In the genomic region with DNA sequence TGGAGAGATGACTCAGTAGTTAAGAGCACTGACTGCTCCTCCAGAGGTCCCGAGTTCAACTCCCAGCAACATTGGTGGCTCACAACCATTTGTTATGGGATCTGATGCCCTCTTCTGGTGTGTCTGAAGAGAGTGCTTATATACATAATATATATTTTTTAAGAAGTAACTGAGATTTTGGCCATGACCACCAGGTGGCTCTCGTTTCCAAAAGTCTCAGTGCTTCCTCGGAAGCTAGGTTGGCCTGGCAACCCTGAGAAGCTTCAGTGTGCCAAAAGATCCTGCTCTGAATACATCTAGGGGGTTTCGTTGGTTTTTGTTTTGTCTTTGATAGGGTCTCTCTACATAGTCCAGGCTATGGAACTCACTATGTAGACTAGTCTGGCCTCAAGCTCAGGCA, we compare ENCODE assay signal across 10 mouse cellular contexts. TPM values are rescaled to one million over a fixed set of nuclear protein-coding genes. Genes with fewer than 3 reads are reported as not detected.
DNase-seq lines count a peak whose midpoint lies in the region; ATAC-seq and TF ChIP-seq lines count a peak whose summit lies in the region.
"Had no signal": no experiment of that assay in that cellular context is flagged by ENCODE, and none has a peak within 500 bp of the region (broad histone marks: within the 10 kb centered on the region; RNA-seq: fewer than 3 reads in every experiment).

No protein-coding gene starts in this region.

- peak; percentile 67 for DNase-seq in urinary bladder, postnatal 14 days (ENCODE audit: low spot score)
- no peak for DNase-seq in urinary bladder, adult 2 months (ENCODE audit: low spot score)
- DNase-seq in cerebellum, adult 11-12 months = peak; percentile 62
- DNase-seq in liver, embryonic 11.5 days (ENCODE audit: low spot score) = no peak
- DNase-seq in splenic B cell, adult 2 months (ENCODE audit: low read depth, low spot score) = peak; percentile 91

- TF ChIP-seq CTCF in intestine, postnatal 0 days (IDR thresholded peaks at IDR 0.05; ENCODE audit: low read depth) = peak; percentile 77

- no peak overlapping the region for H3K27ac ChIP-seq in forebrain, embryonic 16.5 days (ENCODE audit: low read length)
- no peak overlapping the region for H3K27ac ChIP-seq in intestine, postnatal 0 days (ENCODE audit: low read depth, low read length)
- H3K27ac ChIP-seq in liver, embryonic 11.5 days (ENCODE audit: low read depth, low read length) = no peak overlapping the region
- H3K27ac ChIP-seq: embryonic facial prominence, embryonic 13.5 days had no signal

- no peak overlapping the region for H3K9ac ChIP-seq in forebrain, embryonic 16.5 days (replicated peaks; ENCODE audit: low read depth, low read length)
- no peak overlapping the region for H3K9ac ChIP-seq in intestine, postnatal 0 days (ENCODE audit: low read depth, low read length)
- no peak overlapping the region for H3K9ac ChIP-seq in liver, embryonic 11.5 days (ENCODE audit: low read depth, low read length)
- H3K9ac ChIP-seq: embryonic facial prominence, embryonic 13.5 days had no signal

- ATAC-seq in forebrain, embryonic 16.5 days = peak; percentile 63
- peak; percentile 36 for ATAC-seq in intestine, postnatal 0 days
- peak; percentile 45 for ATAC-seq in liver, embryonic 11.5 days (replicated peaks; ENCODE audit: low FRiP score)
- peak; percentile 78; the same call in 1 of the 2 replicates for ATAC-seq in monocyte, adult 5-6 weeks (replicated peaks; ENCODE audit: insufficient number of reproducible peaks, low FRiP score, low TSS enrichment, poor library complexity, severe bottlenecking)

- 21% methylated on average over 4 of the region's 4 CpGs for WGBS in forebrain, embryonic 16.5 days
- WGBS in intestine, postnatal 0 days = 26% methylated on average over 4 of the region's 4 CpGs
- WGBS in liver, embryonic 11.5 days = 28% methylated on average over 4 of the region's 4 CpGs

- H3K4me2 ChIP-seq in forebrain, embryonic 16.5 days (ENCODE audit: low read length) = no peak overlapping the region
- no peak overlapping the region for H3K4me2 ChIP-seq in intestine, postnatal 0 days (replicated peaks; ENCODE audit: low read depth)
- no peak overlapping the region for H3K4me2 ChIP-seq in liver, embryonic 11.5 days
- H3K4me2 ChIP-seq: embryonic facial prominence, embryonic 13.5 days had no signal

- H3K9me3 ChIP-seq in forebrain, embryonic 16.5 days (ENCODE audit: control insufficient read depth, low read length) = no peaks in the 10 kb centered on the region
- H3K9me3 ChIP-seq in intestine, postnatal 0 days (ENCODE audit: control insufficient read depth) = no peaks in the 10 kb centered on the region
- no peaks in the 10 kb centered on the region for H3K9me3 ChIP-seq in liver, embryonic 11.5 days (ENCODE audit: control insufficient read depth, low read length)
- H3K9me3 ChIP-seq: embryonic facial prominence, embryonic 13.5 days had no signal

- peaks cover 17% of the 10 kb centered on the region for H3K4me1 ChIP-seq in forebrain, embryonic 16.5 days (replicated peaks; ENCODE audit: control insufficient read depth, insufficient read depth, low read length)
- H3K4me1 ChIP-seq in intestine, postnatal 0 days (replicated peaks; ENCODE audit: control insufficient read depth, insufficient read depth, low read length) = no peaks in the 10 kb centered on the region
- peaks cover 3% of the 10 kb centered on the region for H3K4me1 ChIP-seq in liver, embryonic 11.5 days (replicated peaks; ENCODE audit: control insufficient read depth, insufficient read depth, low read length)

- no peaks in the 10 kb centered on the region for H3K36me3 ChIP-seq in forebrain, embryonic 16.5 days (ENCODE audit: control insufficient read depth, insufficient read depth)
- H3K36me3 ChIP-seq in intestine, postnatal 0 days (ENCODE audit: control insufficient read depth, insufficient read depth) = peaks cover 6% of the 10 kb centered on the region
- peaks cover 10% of the 10 kb centered on the region; the same call in 1 of the 2 replicates for H3K36me3 ChIP-seq in liver, embryonic 11.5 days (ENCODE audit: control insufficient read depth, insufficient read depth, low read length)
- peaks cover 3% of the 10 kb centered on the region; the same call in 1 of the 2 replicates for H3K36me3 ChIP-seq in splenic B cell, adult 2 months (ENCODE audit: control insufficient read depth, insufficient read depth, low read length, poor library complexity, severe bottlenecking)

- no peak overlapping the region for H3K4me3 ChIP-seq in forebrain, embryonic 16.5 days (replicated peaks; ENCODE audit: low read length)
- H3K4me3 ChIP-seq in intestine, postnatal 0 days (ENCODE audit: low read depth, low read length) = no peak overlapping the region
- no peak overlapping the region for H3K4me3 ChIP-seq in liver, embryonic 11.5 days (ENCODE audit: low read depth, low read length)
- H3K4me3 ChIP-seq: embryonic facial prominence, embryonic 13.5 days; myocyte had no signal

- H3K27me3 ChIP-seq in forebrain, embryonic 16.5 days (replicated peaks; ENCODE audit: control insufficient read depth, insufficient read depth, low read length) = no peaks in the 10 kb centered on the region
- H3K27me3 ChIP-seq in intestine, postnatal 0 days (replicated peaks; ENCODE audit: control insufficient read depth, insufficient read depth, low read length) = no peaks in the 10 kb centered on the region
- H3K27me3 ChIP-seq in liver, embryonic 11.5 days (replicated peaks; ENCODE audit: control insufficient read depth, insufficient read depth, low read length) = no peaks in the 10 kb centered on the region
- H3K27me3 ChIP-seq in splenic B cell, adult 2 months (ENCODE audit: control insufficient read depth, insufficient read depth, low read length, poor library complexity, severe bottlenecking) = no peaks in the 10 kb centered on the region
- H3K27me3 ChIP-seq: embryonic facial prominence, embryonic 13.5 days had no signal

RNA-seq across cellular contexts. Expression of gene Purb, which starts 10.6 kb away (rescaled TPM):
- polyA plus RNA-seq in urinary bladder, adult 2 months (2012; rRNA removed) = 22.3 and 29.5 TPM in 2 replicates
- 14.4 and 16.7 TPM in 2 replicates for polyA plus RNA-seq in forebrain, embryonic 16.5 days (2015; fragmentation: Nextera tagmentation; extraction: Ambion mirVana)
- 21.6 and 25.1 TPM in 2 replicates for polyA plus RNA-seq in intestine, postnatal 0 days (2015; fragmentation: Nextera tagmentation; extraction: Ambion mirVana)
- 13.2 and 13.7 TPM in 2 replicates for polyA plus RNA-seq in liver, embryonic 11.5 days (2014; fragmentation: Nextera tagmentation; extraction: Ambion mirVana)
- total RNA-seq in monocyte, adult 5-6 weeks (2017) = 67.4 to 82.3 TPM (median 75.6 TPM) in 3 replicates

RNA-seq across cellular contexts. Expression of gene H2afv, which starts 20.9 kb away (rescaled TPM):
- 97.0 and 110 TPM in 2 replicates for polyA plus RNA-seq in urinary bladder, adult 2 months (2012; rRNA removed)
- polyA plus RNA-seq in forebrain, embryonic 16.5 days (2015; fragmentation: Nextera tagmentation; extraction: Ambion mirVana) = 438 and 507 TPM in 2 replicates
- polyA plus RNA-seq in intestine, postnatal 0 days (2015; fragmentation: Nextera tagmentation; extraction: Ambion mirVana) = 343 and 346 TPM in 2 replicates
- 242 and 254 TPM in 2 replicates for polyA plus RNA-seq in liver, embryonic 11.5 days (2014; fragmentation: Nextera tagmentation; extraction: Ambion mirVana)
- total RNA-seq in monocyte, adult 5-6 weeks (2017) = 31.2 to 51.6 TPM (median 37.9 TPM) in 3 replicates

RNA-seq across cellular contexts. Expression of gene Ppia, which starts 49.9 kb away (rescaled TPM):
- polyA plus RNA-seq in urinary bladder, adult 2 months (2012; rRNA removed) = 1,961 and 2,442 TPM in 2 replicates
- polyA plus RNA-seq in forebrain, embryonic 16.5 days (2015; fragmentation: Nextera tagmentation; extraction: Ambion mirVana) = 3,622 and 3,688 TPM in 2 replicates
- 3,711 and 4,178 TPM in 2 replicates for polyA plus RNA-seq in intestine, postnatal 0 days (2015; fragmentation: Nextera tagmentation; extraction: Ambion mirVana)
- 5,363 and 5,401 TPM in 2 replicates for polyA plus RNA-seq in liver, embryonic 11.5 days (2014; fragmentation: Nextera tagmentation; extraction: Ambion mirVana)
- total RNA-seq in monocyte, adult 5-6 weeks (2017) = 917 to 1,280 TPM (median 1,115 TPM) in 3 replicates

RNA-seq across cellular contexts. Expression of gene Myo1g, which starts 55.6 kb away (rescaled TPM):
- polyA plus RNA-seq in urinary bladder, adult 2 months (2012; rRNA removed) = 10.1 and 12.6 TPM in 2 replicates
- polyA plus RNA-seq in forebrain, embryonic 16.5 days (2015; fragmentation: Nextera tagmentation; extraction: Ambion mirVana) = 0.20 and 0.60 TPM in 2 replicates
- 0.87 and 0.95 TPM in 2 replicates for polyA plus RNA-seq in intestine, postnatal 0 days (2015; fragmentation: Nextera tagmentation; extraction: Ambion mirVana)
- 5.6 and 6.0 TPM in 2 replicates for polyA plus RNA-seq in liver, embryonic 11.5 days (2014; fragmentation: Nextera tagmentation; extraction: Ambion mirVana)
- total RNA-seq in monocyte, adult 5-6 weeks (2017) = 572 to 636 TPM (median 611 TPM) in 3 replicates

Comparison
In these comparisons a context has a peak if more than half of its experiments do, and no peak if none do; other contexts are left out.
1. DNase-seq: peak in urinary bladder, postnatal 14 days (single experiment), cerebellum, adult 11-12 months (single experiment) and splenic B cell, adult 2 months (single experiment); none in urinary bladder, adult 2 months (single experiment) and liver, embryonic 11.5 days (single experiment).
2. Peak in every context shown above with its lines, with median percentiles within 50 percentile points of each other: ATAC-seq.